In genomic region chr1:178276054-178276911, GRCm38 (mm10) we compare ENCODE assay signal across 8 mouse cellular contexts. TPM values are rescaled to one million over a fixed set of nuclear protein-coding genes. Genes with fewer than 3 reads are reported as not detected.
DNase-seq lines count a peak whose midpoint lies in the region.

No protein-coding gene starts in this region.

- DNase-seq in adrenal gland, adult 18-20 months (ENCODE audit: low spot score in 2 of 2), result peak; percentile 35 to 38
- peak; percentile 45 to 69 for DNase-seq in cerebellum, postnatal 4 days (ENCODE audit: low spot score in 2 of 2)
- peak; percentile 73 for DNase-seq in gastrocnemius, postnatal 10 days
- peak; percentile 23 for DNase-seq in induced T-regulatory cell, adult 2 months (ENCODE audit: low read depth)
- DNase-seq in left cerebral cortex, adult 8-10 months (ENCODE audit: low spot score in 2 of 2), result peak; percentile 41 to 77
- peak; percentile 52 for DNase-seq in lung, postnatal 36 days
- peak; percentile 61 to 76 for DNase-seq in right cerebral cortex, adult 2 months (ENCODE audit: low spot score in 2 of 2)
- peak; percentile 63 to 73 for DNase-seq in urinary bladder, postnatal 4 days (ENCODE audit: low spot score in 2 of 2)

RNA-seq across cellular contexts. Expression of gene Cox20, which starts 42.6 kb away (rescaled TPM):
- 100 to 1,000 TPM in 1 of 2 experiments, 10 to 100 TPM in 1; 88.7 to 117 TPM for total RNA-seq in adrenal gland, adult 18-20 months (2021)
- 10 to 100 TPM; 35.3 to 38.1 TPM for total RNA-seq in gastrocnemius, postnatal 10 days (2021)
- total RNA-seq in left cerebral cortex, adult 8-10 months (2022), result 10 to 100 TPM; 22.5 to 37.3 (median 28.5) TPM

Comparison
In these comparisons a context has a peak if more than half of its experiments do, and no peak if none do; other contexts are left out.
1. Peak in every context shown above with its lines: DNase-seq.
2. DNase-seq: peak in every context shown above with its lines; median percentile 73 in gastrocnemius, postnatal 10 days; 68 in right cerebral cortex, adult 2 months; 68 in urinary bladder, postnatal 4 days; 59 in left cerebral cortex, adult 8-10 months; 57 in cerebellum, postnatal 4 days; 52 in lung, postnatal 36 days; 36 in adrenal gland, adult 18-20 months; 23 in induced T-regulatory cell, adult 2 months.